Mouse (Mus musculus) erythroid progenitor cell, adult 5-6 weeks (primary cell): ENCODE results near the gene Iqcc. TPM values are rescaled to one million over a fixed set of nuclear protein-coding genes. Genes with fewer than 3 reads are reported as not detected.
A peak's percentile ranks its signal among the peaks of the same experiment; 100 is the strongest.

Source experiments
- ATAC-seq: replicated peaks from 2 replicates; pipeline ENCODE4 v1.8.0; 2016; ENCODE audit warnings: moderate number of reproducible peaks, mild to moderate bottlenecking, moderate TSS enrichment, inconsistent platforms; ENCODE audit not compliant: poor library complexity, low FRiP score, severe bottlenecking
- total RNA-seq, 2 experiments: library from RNA; stranded (forward) in 1 of 2; stranded (reverse) in 1 of 2; fragments of 150-400 nt in 1 of 2; fragments of 186-747, 209-891 nt in 1 of 2; gene quantifications; 2 replicates each; pipeline versions ENCODE4 v1.2.3 to v1.2.4; 2015 to 2017; ENCODE audit warnings: low replicate concordance in 2 of 2

Gene Iqcc
- total RNA-seq, 2 experiments from 2014 or later: 10.7 to 14.3 TPM

GRCm38 (mm10) chr4:129622803-129623535, 4.1 kb upstream of the Iqcc start:
- no peak for ATAC-seq

DNA sequence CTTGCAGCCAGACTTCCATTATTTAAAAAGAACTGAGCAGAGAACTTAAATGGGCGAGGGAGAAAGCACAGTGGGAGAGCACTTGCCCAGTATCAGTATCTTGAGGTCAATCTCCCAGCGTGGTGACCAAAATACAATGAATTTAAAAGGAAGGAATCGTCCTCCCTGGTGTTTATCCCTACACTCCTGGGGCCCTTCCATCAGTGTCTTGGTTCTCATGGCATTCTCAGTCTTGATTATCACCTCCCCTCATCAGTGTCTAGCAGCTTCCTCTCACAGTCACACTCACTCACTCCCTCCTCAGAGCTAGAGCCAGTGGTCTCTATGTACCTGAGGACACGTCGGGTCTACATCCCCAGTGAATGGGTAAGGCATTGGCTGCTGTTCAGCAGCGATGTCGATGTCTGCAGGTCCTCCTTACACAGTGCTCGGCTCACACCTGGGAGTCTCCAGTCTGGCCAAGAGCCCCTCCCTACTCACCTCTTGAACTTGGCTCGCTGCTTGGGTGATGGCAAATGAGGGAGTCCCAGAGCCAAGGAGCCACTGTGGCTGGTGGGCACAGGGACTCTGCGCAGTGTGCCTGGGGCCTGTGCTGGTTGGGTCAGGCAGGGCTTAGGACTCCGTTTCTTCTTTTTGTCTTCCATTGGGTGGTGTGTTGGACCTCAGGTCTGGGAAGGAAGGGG, 3.4 kb upstream of the Iqcc start:
- no peak for ATAC-seq

DNA sequence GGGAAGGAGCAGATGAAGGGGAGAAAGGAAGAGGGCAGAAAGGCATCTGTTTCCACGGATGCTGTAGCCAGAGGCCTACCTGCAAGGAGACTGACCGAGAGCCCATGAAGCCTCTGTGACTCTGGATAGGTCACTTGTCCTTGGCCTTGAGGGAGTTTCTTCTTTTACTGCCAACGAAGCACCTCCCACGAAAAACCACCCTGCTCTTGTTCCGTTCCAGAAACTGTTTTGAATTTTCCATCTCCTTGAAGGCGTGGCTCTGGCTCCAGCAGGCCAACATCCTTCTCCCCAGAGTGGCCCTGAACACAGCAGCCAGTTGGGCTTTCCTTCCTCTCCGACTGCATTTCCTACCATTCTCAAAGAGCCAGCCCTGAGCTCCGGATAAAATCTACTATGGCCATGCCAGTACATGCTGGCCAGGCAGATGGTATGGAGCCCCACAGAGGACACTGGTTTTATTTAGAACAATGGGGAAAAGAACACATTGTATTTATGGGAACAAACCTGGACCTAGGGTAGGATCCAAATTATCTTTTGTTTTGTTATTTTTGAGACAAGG, 2.5 kb upstream of the Iqcc start:
- no peak for ATAC-seq

GRCm38 (mm10) chr4:129620419-129621282, 1.8 kb upstream of the Iqcc start:
- ATAC-seq: no peak

DNA sequence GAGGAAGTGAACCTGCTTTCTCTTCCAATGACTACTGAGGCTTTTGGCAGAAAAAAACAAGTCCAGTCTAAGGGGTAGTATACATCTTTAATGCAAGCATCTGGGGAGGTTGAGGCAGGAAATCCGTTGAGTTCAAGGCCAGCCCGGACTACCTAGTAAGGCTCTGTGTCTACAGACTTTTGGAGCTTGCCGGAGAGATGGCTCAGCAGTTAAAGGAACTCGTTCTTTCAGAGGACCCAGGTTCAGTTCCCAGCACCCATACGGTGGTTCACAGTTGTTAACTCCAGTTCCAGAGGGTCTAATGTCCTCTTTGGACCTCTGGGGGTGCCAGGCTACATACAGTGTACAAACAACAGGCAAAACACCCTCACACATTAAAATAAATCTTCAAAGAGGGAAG, 868 bp downstream of the Iqcc start:
- ATAC-seq: no peak

GRCm38 (mm10) chr4:129617121-129617641, 1.7 kb downstream of the Iqcc start:
- ATAC-seq: no peak

GRCm38 (mm10) chr4:129616631-129617030, 2.3 kb downstream of the Iqcc start:
- no peak for ATAC-seq

DNA sequence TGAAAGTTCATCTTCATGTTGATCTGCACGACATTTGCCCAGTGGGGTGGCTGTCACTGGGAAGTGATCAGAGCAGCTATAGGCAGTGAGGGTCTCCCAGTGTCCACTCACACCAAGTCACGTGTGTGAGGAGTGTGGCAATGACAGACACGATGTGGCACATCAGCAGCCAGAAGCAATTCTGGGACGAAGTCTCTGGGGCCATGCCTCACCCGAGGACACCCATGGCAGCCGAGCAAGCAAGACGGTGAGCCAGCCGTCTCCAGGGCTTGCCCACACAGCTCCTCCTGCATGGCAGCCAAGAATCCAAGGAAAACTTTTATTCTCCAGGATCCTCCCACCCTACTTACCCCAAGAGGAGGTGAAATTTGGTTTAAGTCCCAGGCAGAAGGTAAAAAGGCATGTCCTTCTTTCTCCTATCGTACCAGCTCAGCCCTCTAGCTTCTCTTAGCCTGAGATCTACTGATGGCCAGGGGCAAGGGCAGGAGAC, 3.1 kb downstream of the Iqcc start:
- ATAC-seq: no peak

DNA sequence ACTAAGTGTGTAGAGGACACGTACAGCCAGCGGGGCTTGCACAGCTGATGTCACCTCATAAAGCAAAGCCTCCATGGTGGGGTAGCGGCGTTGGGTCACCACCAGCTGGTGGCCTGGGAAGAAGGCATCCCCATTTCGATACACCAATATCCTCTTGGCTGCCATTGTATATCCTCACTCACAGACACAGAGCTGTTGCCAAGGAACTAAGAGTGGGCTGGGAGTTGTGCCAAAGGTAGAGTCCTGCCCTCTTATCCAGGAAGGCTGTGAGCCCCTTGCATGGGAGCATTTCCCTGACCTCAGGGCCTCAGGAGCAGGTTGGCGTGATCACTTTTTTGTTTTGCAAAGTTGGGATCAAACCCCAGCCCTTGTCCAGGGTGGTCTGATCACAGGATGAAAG, 4.8 kb downstream of the Iqcc start, which contains the start of gene Dcdc2b:
Gene Dcdc2b (minus strand): TSS at position 165 of the 400 bp plus-strand sequence.
- no peak for ATAC-seq

GRCm38 (mm10) chr4:129610472-129610871, 8.4 kb downstream of the Iqcc start:
- no peak for ATAC-seq

DNA sequence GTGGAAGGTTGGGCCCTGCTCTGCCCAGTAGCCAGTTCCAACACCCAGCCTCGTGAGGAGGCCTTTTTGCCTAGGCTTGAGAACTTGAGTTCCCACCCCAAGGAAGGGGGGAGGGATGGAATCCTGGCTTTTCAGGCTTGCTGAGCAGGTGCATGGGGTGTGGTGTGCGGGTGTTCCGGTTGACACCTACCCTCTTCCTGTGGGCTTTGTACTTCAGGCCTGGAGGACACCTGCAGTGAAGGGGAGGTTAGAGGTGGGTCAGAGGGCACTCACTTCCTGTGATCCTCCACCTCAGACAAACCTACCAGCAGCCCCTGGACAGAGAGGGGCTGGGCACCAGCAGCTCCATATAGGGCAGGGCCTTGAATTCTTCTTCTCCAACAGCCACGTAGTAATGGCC, 8.9 kb downstream of the Iqcc start:
- ATAC-seq: no peak

GRCm38 (mm10) chr4:129609139-129609631, 9.7 kb downstream of the Iqcc start:
- ATAC-seq: no peak

- peak; percentile 86 for ATAC-seq
Measured at GRCm38 (mm10) chr4:129608426-129609025, 10.4 kb downstream of the Iqcc start.

GRCm38 (mm10) chr4:129600233-129601158, 18.4 kb downstream of the Iqcc start, which contains the start of the genes Eif3i and Tmem234:
TSS of gene Eif3i (minus strand) at chr4:129600648.
TSS of gene Tmem234 (plus strand) at chr4:129600668.
- peak; percentile 96 for ATAC-seq

DNA sequence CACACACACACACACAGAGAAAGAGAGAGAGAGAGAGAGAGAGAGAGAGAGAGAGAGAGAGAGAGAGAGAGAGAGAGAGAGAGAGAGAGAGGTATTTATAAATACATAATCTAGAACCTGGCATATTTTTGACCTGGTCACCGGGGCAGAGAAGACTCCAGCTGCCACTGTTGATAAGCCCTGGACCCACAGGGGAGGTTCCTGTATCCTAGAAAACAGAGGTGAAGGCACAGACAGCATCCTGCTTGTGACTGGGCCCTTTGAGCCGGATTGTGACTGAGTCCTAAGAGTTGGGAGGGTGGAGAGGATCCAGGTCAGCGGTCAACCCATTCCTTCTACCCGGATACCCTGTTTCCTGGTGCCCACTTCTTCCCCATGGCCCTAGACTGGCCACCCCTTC, 30.0 kb downstream of the Iqcc start:
- ATAC-seq: peak; percentile 91

- ATAC-seq: no peak
Measured at GRCm38 (mm10) chr4:129586943-129587342, 32.0 kb downstream of the Iqcc start.

GRCm38 (mm10) chr4:129585773-129586172, 33.1 kb downstream of the Iqcc start:
- no peak for ATAC-seq
